Mouse (Mus musculus): Measurements from ENCODE around the gene Tjap1. TPM values are rescaled to one million over a fixed set of nuclear protein-coding genes. Genes with fewer than 3 reads are reported as not detected.

Gene Tjap1
- 43.4 and 89.2 TPM in 2 replicates for polyA plus RNA-seq (2012; rRNA removed)

DNA sequence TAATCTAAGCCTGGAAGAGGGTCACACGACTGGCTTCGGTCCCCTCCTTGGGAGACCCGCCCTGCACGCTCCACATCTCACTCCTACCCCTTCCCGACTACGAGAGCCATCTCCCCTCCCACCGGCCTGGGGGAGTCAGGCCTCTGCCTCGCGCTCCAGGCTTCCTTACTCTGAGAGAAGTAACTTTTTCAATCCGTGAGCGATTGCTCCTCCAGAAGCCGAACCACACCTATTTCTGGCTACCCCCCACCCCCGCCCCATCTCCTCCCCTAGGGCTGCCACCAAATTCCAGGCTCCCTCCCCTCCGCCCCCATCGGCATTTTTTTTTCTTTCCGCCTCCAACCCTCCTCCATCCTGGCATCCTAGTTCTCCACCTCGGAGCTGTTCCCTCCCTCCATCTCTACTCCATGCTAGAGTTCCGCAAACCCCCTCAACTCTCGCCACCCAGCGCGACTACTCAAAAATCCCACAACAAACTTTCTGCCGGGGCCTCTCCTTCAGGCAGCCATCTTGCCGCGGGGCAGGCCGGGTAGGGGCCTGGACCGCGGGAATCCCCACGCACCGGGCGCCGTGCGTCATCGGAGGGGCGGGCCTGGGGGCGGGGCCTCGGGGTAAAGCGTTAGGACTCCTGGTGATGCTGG, at the start of gene Tjap1:
TSS of gene Tjap1 (minus strand) at position 544 of the 641 bp plus-strand sequence.
- Histone ChIP-seq H3K4me3 (ENCODE audit: low read depth, low read length) (peak within 1 kb of the TSS; percentile 98), H3K27ac (ENCODE audit: insufficient read depth, low read depth, low read length) (peak within 1 kb of the TSS; percentile 67), H3K36me3 (ENCODE audit: control insufficient read depth, insufficient read depth, low read length) (peaks cover 6% of the 10 kb centered on the region), H3K4me1 (ENCODE audit: control insufficient read depth, insufficient read depth, insufficient read length, low read length) (peaks cover 7% of the 10 kb centered on the region), H3K27me3 (ENCODE audit: control insufficient read depth, insufficient read depth, low read length) (no peaks in the 10 kb centered on the region)
- WGBS = under 1% methylated on average over 37 of the region's 37 CpGs
- TF ChIP-seq CTCF (IDR thresholded peaks at IDR 0.05; ENCODE audit: extremely low read depth, insufficient read length, insufficient replicate concordance, low read depth, low read length) (no peak), POLR2A (IDR thresholded peaks at IDR 0.05; ENCODE audit: low read depth, low read length) (peak; percentile 65; the same call in 1 of the 2 replicates)

GRCm38 (mm10) chr17:46328723-46329122, 45.9 kb upstream of the Tjap1 start:
- Histone ChIP-seq H3K27ac (ENCODE audit: insufficient read depth, low read depth, low read length) (no peak overlapping the region), H3K4me3 (ENCODE audit: low read depth, low read length) (no peak overlapping the region), H3K27me3 (ENCODE audit: control insufficient read depth, insufficient read depth, low read length) (no peaks in the 10 kb centered on the region), H3K4me1 (ENCODE audit: control insufficient read depth, insufficient read depth, insufficient read length, low read length) (peaks cover 6% of the 10 kb centered on the region; the same call in 1 of the 2 replicates), H3K36me3 (ENCODE audit: control insufficient read depth, insufficient read depth, low read length) (0 out of 2 replicates have a peak, but pooled peaks cover 2% of the 10 kb centered on the region)
- TF ChIP-seq POLR2A (IDR thresholded peaks at IDR 0.05; ENCODE audit: low read depth, low read length) = no peak
- no peak for TF ChIP-seq CTCF (IDR thresholded peaks at IDR 0.05; ENCODE audit: extremely low read depth, insufficient read length, insufficient replicate concordance, low read depth, low read length)
- 68% methylated on average over 6 of the region's 6 CpGs for WGBS

DNA sequence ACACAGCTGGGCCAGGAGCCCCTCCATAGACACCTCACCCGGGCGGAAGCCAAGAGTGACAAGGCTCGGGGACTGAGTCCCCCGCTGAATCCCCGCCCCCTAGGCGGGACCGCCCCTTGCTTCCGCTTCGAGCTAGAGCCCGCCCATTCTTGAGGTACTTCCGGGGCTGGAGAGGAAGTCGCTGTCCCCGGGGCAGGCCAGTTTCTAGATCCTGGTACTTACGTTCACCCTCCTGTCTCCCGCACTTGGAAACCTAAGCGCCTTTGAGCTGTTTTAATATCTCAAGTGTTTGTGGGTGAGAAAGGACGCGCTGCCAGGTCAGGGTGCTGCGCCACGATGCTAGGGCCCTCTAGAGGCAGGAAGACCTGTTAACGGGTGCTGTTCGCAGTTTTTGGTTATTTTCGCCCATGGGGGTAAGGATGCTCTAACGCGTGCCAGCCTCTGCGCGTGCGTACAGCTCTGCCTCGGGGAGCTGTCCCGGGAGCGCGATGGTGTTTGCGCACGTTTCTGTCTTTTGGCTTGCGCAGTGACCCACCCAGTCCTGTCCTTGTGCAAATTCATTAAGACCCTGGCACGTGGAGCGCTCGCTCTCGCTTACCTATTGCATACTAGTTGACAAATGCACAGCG, 45.2 kb upstream of the Tjap1 start, which contains the start of gene Abcc10:
TSS of gene Abcc10 (minus strand) at position 447 of the 629 bp plus-strand sequence.
- WGBS = under 1% methylated on average over 40 of the region's 40 CpGs
- peak within 1 kb of the TSS; percentile 80 for H3K4me3 ChIP-seq (ENCODE audit: low read depth, low read length)
- TF ChIP-seq POLR2A (IDR thresholded peaks at IDR 0.05; ENCODE audit: low read depth, low read length) (peak; percentile 96), CTCF (IDR thresholded peaks at IDR 0.05; ENCODE audit: extremely low read depth, insufficient read length, insufficient replicate concordance, low read depth, low read length) (no peak)
- H3K36me3 ChIP-seq (ENCODE audit: control insufficient read depth, insufficient read depth, low read length) = 0 out of 2 replicates have a peak, but pooled peaks cover 3% of the 10 kb centered on the region
- peaks cover 8% of the 10 kb centered on the region for H3K4me1 ChIP-seq (ENCODE audit: control insufficient read depth, insufficient read depth, insufficient read length, low read length)
- H3K27ac ChIP-seq (ENCODE audit: insufficient read depth, low read depth, low read length) = peak within 1 kb of the TSS; percentile 74
- no peaks in the 10 kb centered on the region for H3K27me3 ChIP-seq (ENCODE audit: control insufficient read depth, insufficient read depth, low read length)

- Histone ChIP-seq H3K4me1 (ENCODE audit: control insufficient read depth, insufficient read depth, insufficient read length, low read length) (peaks cover 10% of the 10 kb centered on the region), H3K27me3 (ENCODE audit: control insufficient read depth, insufficient read depth, low read length) (no peaks in the 10 kb centered on the region), H3K4me3 (ENCODE audit: low read depth, low read length) (peak overlapping the region; percentile 80), H3K36me3 (ENCODE audit: control insufficient read depth, insufficient read depth, low read length) (0 out of 2 replicates have a peak, but pooled peaks cover 3% of the 10 kb centered on the region), H3K27ac (ENCODE audit: insufficient read depth, low read depth, low read length) (peak overlapping the region; percentile 55)
- TF ChIP-seq CTCF (IDR thresholded peaks at IDR 0.05; ENCODE audit: extremely low read depth, insufficient read length, insufficient replicate concordance, low read depth, low read length) (no peak), POLR2A (IDR thresholded peaks at IDR 0.05; ENCODE audit: low read depth, low read length) (no peak)
- 3% methylated on average over 27 of the region's 27 CpGs for WGBS
Measured at GRCm38 (mm10) chr17:46327413-46327905, 44.6 kb upstream of the Tjap1 start.

- peak overlapping the region; percentile 12; the same call in 1 of the 2 replicates for H3K4me3 ChIP-seq (ENCODE audit: low read depth, low read length)
- H3K4me1 ChIP-seq (ENCODE audit: control insufficient read depth, insufficient read depth, insufficient read length, low read length) = peaks cover 22% of the 10 kb centered on the region
- H3K36me3 ChIP-seq (ENCODE audit: control insufficient read depth, insufficient read depth, low read length) = peaks cover 8% of the 10 kb centered on the region; the same call in 1 of the 2 replicates
- 28% methylated on average over 14 of the region's 14 CpGs for WGBS
- peak overlapping the region; percentile 100 for H3K27ac ChIP-seq (ENCODE audit: insufficient read depth, low read depth, low read length)
- no peaks in the 10 kb centered on the region for H3K27me3 ChIP-seq (ENCODE audit: control insufficient read depth, insufficient read depth, low read length)
- TF ChIP-seq CTCF (IDR thresholded peaks at IDR 0.05; ENCODE audit: extremely low read depth, insufficient read length, insufficient replicate concordance, low read depth, low read length) (no peak), POLR2A (IDR thresholded peaks at IDR 0.05; ENCODE audit: low read depth, low read length) (no peak)
Measured at GRCm38 (mm10) chr17:46322046-46322823, 39.4 kb upstream of the Tjap1 start.

- TF ChIP-seq POLR2A (IDR thresholded peaks at IDR 0.05; ENCODE audit: low read depth, low read length) (no peak), CTCF (IDR thresholded peaks at IDR 0.05; ENCODE audit: extremely low read depth, insufficient read length, insufficient replicate concordance, low read depth, low read length) (no peak)
- Histone ChIP-seq H3K27ac (ENCODE audit: insufficient read depth, low read depth, low read length) (no peak overlapping the region), H3K27me3 (ENCODE audit: control insufficient read depth, insufficient read depth, low read length) (no peaks in the 10 kb centered on the region), H3K36me3 (ENCODE audit: control insufficient read depth, insufficient read depth, low read length) (peaks cover 8% of the 10 kb centered on the region; the same call in 1 of the 2 replicates), H3K4me1 (ENCODE audit: control insufficient read depth, insufficient read depth, insufficient read length, low read length) (peaks cover 22% of the 10 kb centered on the region), H3K4me3 (ENCODE audit: low read depth, low read length) (no peak overlapping the region)
- 81% methylated on average over 6 of the region's 6 CpGs for WGBS
Measured at GRCm38 (mm10) chr17:46320492-46320891, 37.7 kb upstream of the Tjap1 start.

All from small intestine, adult 2 months (tissue).